Mouse (Mus musculus) lung, postnatal 0 days (tissue): ENCODE measurements around the gene Olfr1416. TPM values are rescaled to one million over a fixed set of nuclear protein-coding genes. Genes with fewer than 3 reads are reported as not detected.

Source experiments
- ATAC-seq: fragments of 200-750 bp; cut with Nextera tagmentation; 2 replicates; pipeline ENCODE4 v1.8.0; 2017; ENCODE audit warnings: moderate library complexity
- DNase-seq: peaks from one replicate; pipeline ENCODE4 v3.0.0-alpha.2; 2016; ENCODE audit warnings: low spot score
- H3K27ac ChIP-seq: fragments of 300-500 bp; sonication (generic); 2 replicates; pipeline ENCODE4 v1.5.1; 2014; ENCODE audit warnings: antibody characterized with exemption, mild to moderate bottlenecking, low read length, mixed read lengths
- H3K27me3 ChIP-seq: fragments of 300-500 bp; sonication (generic); replicated peaks from 2 replicates; pipeline ENCODE4 v1.6.1; 2014; ENCODE audit warnings: low read length, mixed read lengths; ENCODE audit not compliant: insufficient read depth
- H3K36me3 ChIP-seq: fragments of 300-500 bp; sonication (generic); 2 replicates; pipeline ENCODE4 v1.6.1; 2014; ENCODE audit warnings: low read length, mixed read lengths; ENCODE audit not compliant: insufficient read depth
- H3K4me1 ChIP-seq: fragments of 300-500 bp; sonication (generic); 2 replicates; pipeline ENCODE4 v1.6.1; 2014; ENCODE audit warnings: antibody characterized with exemption, low read depth, low read length, mixed read lengths; ENCODE audit not compliant: insufficient read depth
- H3K4me2 ChIP-seq: fragments of 300-500 bp; sonication (generic); replicated peaks from 2 replicates; pipeline ENCODE4 v1.6.1; 2014; ENCODE audit warnings: low read depth, mild to moderate bottlenecking, low read length, moderate library complexity, mixed read lengths
- H3K4me3 ChIP-seq: fragments of 300-500 bp; sonication (generic); 2 replicates; pipeline ENCODE4 v1.5.1; 2014; ENCODE audit warnings: low read depth, low read length
- H3K9ac ChIP-seq: fragments of 300-500 bp; sonication (generic); replicated peaks from 2 replicates; pipeline ENCODE4 v1.6.1; 2014; ENCODE audit warnings: low read depth, mild to moderate bottlenecking
- H3K9me3 ChIP-seq: fragments of 300-500 bp; sonication (generic); 2 replicates; pipeline ENCODE4 v1.6.1; 2016; ENCODE audit warnings: low read length, mixed read lengths
- CTCF ChIP-seq: IDR thresholded peaks from 2 replicates; pipeline ENCODE4 v1.5.1; 2016; ENCODE audit warnings: antibody characterized with exemption, mild to moderate bottlenecking
- EP300 ChIP-seq: IDR thresholded peaks from 2 replicates; pipeline ENCODE4 v1.6.1; 2016; ENCODE audit warnings: antibody characterized with exemption, mild to moderate bottlenecking, control low read depth
- WGBS: fragments of 180-500 bp; shearing (Covaris S2); extraction: QIAGEN DNeasy Blood & Tissue Kit; methylation state at CpG from one replicate; pipeline ENCODE4 v1.1.7; 2014; 5-methylcytosine and 5-hydroxymethylcytosine counted together
- polyA plus RNA-seq: library from polyadenylated mRNA; unstranded; fragments of >200 nt; fragmentation: Nextera tagmentation; extraction: Ambion mirVana; gene quantifications from 2 replicates; pipeline ENCODE4 v1.2.1, GENCODE M21; 2015

Olfr1416 gene
- polyA plus RNA-seq, 1 experiment from 2014 or later: not detected

- Histone ChIP-seq H3K4me1 (no peaks in the 10 kb centered on the region), H3K36me3 (peaks cover 41% of the 10 kb centered on the region), H3K27ac (no peak overlapping the region), H3K4me3 (no peak overlapping the region), H3K9ac (no peak overlapping the region), H3K9me3 (no peaks in the 10 kb centered on the region), H3K4me2 (no peak overlapping the region), H3K27me3 (no peaks in the 10 kb centered on the region)
- peak; percentile 40; the same call in 1 of the 2 replicates for ATAC-seq
- TF ChIP-seq EP300: no peak
- TF ChIP-seq CTCF: peak; percentile 73
- peak; percentile 70 for DNase-seq
- 57% methylated on average over 8 of the region's 8 CpGs for WGBS
Observed at GRCm38 (mm10) chr1:92453751-92454445, 31.0 kb downstream of the Olfr1416 start.

DNA sequence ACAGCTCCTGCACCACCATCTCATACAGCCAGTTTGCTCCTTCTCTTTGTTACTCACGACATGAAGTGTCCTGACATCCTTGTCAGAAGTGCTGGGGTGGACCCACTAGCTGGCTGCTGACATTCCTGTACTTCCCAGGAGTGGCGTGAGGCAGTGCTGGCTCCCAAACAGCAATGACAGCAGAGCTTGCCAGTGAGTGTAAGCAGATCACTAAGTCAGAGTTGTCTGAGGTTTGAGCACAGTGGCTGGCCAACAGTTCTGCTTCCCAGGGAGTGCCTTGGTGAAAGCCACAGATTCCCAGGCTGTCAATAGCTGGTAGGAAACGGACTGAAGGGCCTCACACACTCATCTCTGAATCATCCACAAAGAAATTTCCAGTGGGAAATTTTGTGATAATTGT lies 36.6 kb downstream of the Olfr1416 start:
- no peak overlapping the region for H3K4me2 ChIP-seq
- no peaks in the 10 kb centered on the region for H3K9me3 ChIP-seq
- H3K27ac ChIP-seq: no peak overlapping the region
- no peaks in the 10 kb centered on the region for H3K4me1 ChIP-seq
- no peak overlapping the region for H3K9ac ChIP-seq
- peak; percentile 12; the same call in 1 of the 2 replicates for ATAC-seq
- 66% methylated on average over 3 of the region's 3 CpGs for WGBS
- no peaks in the 10 kb centered on the region for H3K27me3 ChIP-seq
- H3K36me3 ChIP-seq: peaks cover 49% of the 10 kb centered on the region; the same call in 1 of the 2 replicates
- H3K4me3 ChIP-seq: no peak overlapping the region
- no peak for DNase-seq
- TF ChIP-seq CTCF: no peak

DNA sequence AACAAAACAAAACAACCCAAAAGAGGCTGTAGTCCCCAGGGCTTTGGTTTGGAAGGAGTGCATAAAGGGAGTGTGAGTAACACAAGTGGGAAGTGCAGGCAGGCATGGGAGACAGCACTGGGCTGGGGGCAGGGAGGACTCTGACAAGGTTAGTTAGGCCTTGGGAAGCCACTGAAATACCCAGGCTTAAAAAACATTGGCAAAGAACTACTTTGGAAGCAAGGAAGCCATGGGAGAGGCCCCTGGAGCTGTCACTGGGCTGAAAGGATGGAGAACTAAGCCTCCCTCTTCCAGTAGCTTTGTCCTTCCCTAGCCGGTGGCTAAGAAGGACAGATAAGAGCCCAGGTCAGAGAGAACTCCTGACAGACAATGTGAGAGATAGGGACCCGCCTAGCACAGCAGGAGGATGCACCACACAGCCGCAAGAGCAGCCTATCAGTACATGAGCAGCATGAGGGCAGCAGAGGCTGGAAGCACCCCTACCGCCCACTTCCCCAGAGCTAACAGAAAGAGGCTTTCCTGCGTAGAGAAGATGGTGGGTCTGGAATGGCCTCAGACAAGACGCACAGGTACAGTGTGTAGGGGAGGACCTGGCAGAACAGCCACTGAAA lies 43.4 kb downstream of the Olfr1416 start:
- 70% methylated on average over 6 of the region's 6 CpGs for WGBS
- no peak for DNase-seq
- Histone ChIP-seq H3K4me2 (no peak overlapping the region), H3K4me3 (no peak overlapping the region), H3K4me1 (peaks cover 3% of the 10 kb centered on the region), H3K9ac (no peak overlapping the region), H3K27me3 (no peaks in the 10 kb centered on the region), H3K36me3 (peaks cover 28% of the 10 kb centered on the region; the same call in 1 of the 2 replicates), H3K27ac (no peak overlapping the region), H3K9me3 (no peaks in the 10 kb centered on the region)
- TF ChIP-seq CTCF: no peak
- no peak for TF ChIP-seq EP300
- no peak for ATAC-seq

- 93% methylated on average over 9 of the region's 9 CpGs for WGBS
- no peaks in the 10 kb centered on the region for H3K9me3 ChIP-seq
- H3K9ac ChIP-seq: no peak overlapping the region
- DNase-seq (no peak), ATAC-seq (no peak)
- peaks cover 22% of the 10 kb centered on the region; the same call in 1 of the 2 replicates for H3K36me3 ChIP-seq
- no peak overlapping the region for H3K27ac ChIP-seq
- peaks cover 3% of the 10 kb centered on the region for H3K4me1 ChIP-seq
- TF ChIP-seq CTCF: no peak
- no peak for TF ChIP-seq EP300
- no peaks in the 10 kb centered on the region for H3K27me3 ChIP-seq
- H3K4me3 ChIP-seq: no peak overlapping the region
- no peak overlapping the region for H3K4me2 ChIP-seq
Observed at GRCm38 (mm10) chr1:92440066-92440750, 44.7 kb downstream of the Olfr1416 start.

- peaks cover 14% of the 10 kb centered on the region; the same call in 1 of the 2 replicates for H3K36me3 ChIP-seq
- peak; percentile 91 for ATAC-seq
- TF ChIP-seq CTCF (no peak), EP300 (no peak)
- no peak overlapping the region for H3K4me3 ChIP-seq
- H3K9ac ChIP-seq: no peak overlapping the region
- H3K4me1 ChIP-seq: peaks cover 3% of the 10 kb centered on the region
- WGBS: 9% methylated on average over 9 of the region's 9 CpGs
- peak overlapping the region; percentile 27 for H3K27ac ChIP-seq
- DNase-seq: peak; percentile 78
- H3K4me2 ChIP-seq: no peak overlapping the region
- no peaks in the 10 kb centered on the region for H3K9me3 ChIP-seq
- no peaks in the 10 kb centered on the region for H3K27me3 ChIP-seq
Observed at GRCm38 (mm10) chr1:92437678-92438271, 47.1 kb downstream of the Olfr1416 start.

GRCm38 (mm10) chr1:92436831-92437321 lies 48.0 kb downstream of the Olfr1416 start:
- ATAC-seq (no peak), DNase-seq (no peak)
- H3K27ac ChIP-seq: no peak overlapping the region
- no peak for TF ChIP-seq EP300
- peaks cover 11% of the 10 kb centered on the region; the same call in 1 of the 2 replicates for H3K36me3 ChIP-seq
- no peak overlapping the region for H3K9ac ChIP-seq
- H3K4me2 ChIP-seq: no peak overlapping the region
- H3K9me3 ChIP-seq: no peaks in the 10 kb centered on the region
- H3K4me1 ChIP-seq: peaks cover 3% of the 10 kb centered on the region
- 44% methylated on average over 4 of the region's 4 CpGs for WGBS
- H3K27me3 ChIP-seq: no peaks in the 10 kb centered on the region
- H3K4me3 ChIP-seq: no peak overlapping the region
